Mouse (Mus musculus) kidney, adult 2 months (tissue): Measurements from ENCODE around the gene Gm45623.

ENCODE experiments used
- CTCF ChIP-seq: fragments of 200-500 bp; conservative IDR thresholded peaks from 2 replicates; pipeline ENCODE4 v1.5.1; 2011; ENCODE audit warnings: low read depth, mild to moderate bottlenecking, control low read depth, low read length, moderate library complexity, mixed read lengths; ENCODE audit not compliant: insufficient read depth, insufficient read length
- POLR2A ChIP-seq: fragments of 200-500 bp; IDR thresholded peaks from one replicate; pipeline ENCODE4 v1.6.1; 2011; ENCODE audit warnings: low read depth, low read length, control low read depth

DNA sequence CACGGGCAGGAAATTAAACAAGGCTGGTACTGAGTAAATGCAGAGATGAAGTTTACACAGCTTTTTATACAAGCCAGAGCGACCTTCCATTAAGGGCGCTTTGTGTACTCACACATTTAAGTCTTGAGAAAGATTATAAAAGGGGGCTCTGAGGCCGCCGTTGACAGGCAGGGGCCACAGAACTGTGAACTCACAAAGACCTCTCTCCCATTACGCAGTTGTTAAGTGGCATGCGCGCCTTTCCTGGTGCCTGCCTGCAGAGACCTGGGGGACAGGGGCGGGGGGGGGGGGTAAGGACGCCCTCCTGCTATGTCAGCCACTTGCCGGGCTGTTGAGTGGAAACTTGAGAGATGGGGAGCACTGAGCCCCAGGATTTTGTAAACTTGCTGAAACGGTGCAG lies 3.6 kb upstream of the Gm45623 start:
- TF ChIP-seq CTCF (no peak), POLR2A (no peak)
